Mouse (Mus musculus) ovary, adult 18-20 months (tissue): Measurements from ENCODE around the gene Olfr288.
A peak's percentile ranks its signal among the peaks of the same experiment; 100 is the strongest.

Experiments
- DNase-seq: peaks from one replicate; pipeline ENCODE4 v3.0.0; 2022; ENCODE audit warnings: low spot score, mixed read lengths

Olfr288 gene

GRCm38 (mm10) chr15:98166963-98167644, 28.2 kb downstream of the Olfr288 start, which contains the start of gene Ccdc184:
TSS of gene Ccdc184 (plus strand) at chr15:98167158.
- no peak for DNase-seq

GRCm38 (mm10) chr15:98165525-98165924, 29.8 kb downstream of the Olfr288 start, which contains the start of gene Asb8:
TSS of gene Asb8 (minus strand) at chr15:98165625.
- DNase-seq = no peak

- DNase-seq = no peak
Observed at GRCm38 (mm10) chr15:98162561-98162960, 32.8 kb downstream of the Olfr288 start.

GRCm38 (mm10) chr15:98161026-98161805, 34.1 kb downstream of the Olfr288 start:
- no peak for DNase-seq

GRCm38 (mm10) chr15:98157253-98157652, 38.1 kb downstream of the Olfr288 start:
- no peak for DNase-seq

GRCm38 (mm10) chr15:98155944-98156343, 39.4 kb downstream of the Olfr288 start:
- DNase-seq = no peak

GRCm38 (mm10) chr15:98155272-98155671, 40.1 kb downstream of the Olfr288 start:
- no peak for DNase-seq

- no peak for DNase-seq
Observed at GRCm38 (mm10) chr15:98154631-98155030, 40.7 kb downstream of the Olfr288 start.

- no peak for DNase-seq
Observed at GRCm38 (mm10) chr15:98154146-98154545, 41.2 kb downstream of the Olfr288 start.

- DNase-seq = no peak
Observed at GRCm38 (mm10) chr15:98153625-98154024, 41.7 kb downstream of the Olfr288 start.

- DNase-seq = no peak
Observed at GRCm38 (mm10) chr15:98152916-98153315, 42.4 kb downstream of the Olfr288 start.

- no peak for DNase-seq
Observed at GRCm38 (mm10) chr15:98149166-98149602, 46.2 kb downstream of the Olfr288 start.

GRCm38 (mm10) chr15:98148356-98148755, 47.0 kb downstream of the Olfr288 start:
- no peak for DNase-seq

GRCm38 (mm10) chr15:98145559-98146181, 49.7 kb downstream of the Olfr288 start:
- peak; percentile 86 for DNase-seq

- no peak for DNase-seq
Observed at GRCm38 (mm10) chr15:98144861-98145507, 50.4 kb downstream of the Olfr288 start.

- DNase-seq = no peak
Observed at GRCm38 (mm10) chr15:98142515-98142914, 52.8 kb downstream of the Olfr288 start.

GRCm38 (mm10) chr15:98140809-98141208, 54.5 kb downstream of the Olfr288 start:
- DNase-seq = no peak

GRCm38 (mm10) chr15:98139763-98140162, 55.6 kb downstream of the Olfr288 start:
- DNase-seq = no peak

- DNase-seq = no peak
Observed at GRCm38 (mm10) chr15:98136871-98137270, 58.5 kb downstream of the Olfr288 start.
